Mouse (Mus musculus): Measurements from ENCODE around the gene Ankrd22.

DNA sequence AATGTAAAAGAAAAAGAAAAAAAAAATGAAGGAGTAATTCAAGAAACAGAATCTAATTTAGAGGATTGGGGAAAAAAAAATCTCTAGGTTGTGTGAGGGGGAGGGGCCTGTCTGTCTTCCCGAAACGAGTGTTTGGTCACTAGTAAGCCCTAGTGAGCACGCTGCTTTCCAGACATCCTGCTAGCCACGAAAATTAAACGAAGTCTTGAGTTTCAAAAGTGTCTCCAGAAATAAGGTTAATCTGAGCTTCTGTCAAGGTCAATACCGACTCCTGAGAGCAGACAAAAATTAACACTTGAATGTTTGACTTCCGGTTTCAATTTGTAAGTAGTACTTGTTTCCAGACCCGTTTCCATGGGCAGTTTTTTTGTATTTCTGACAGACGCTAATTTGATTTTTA lies 27.3 kb upstream of the Ankrd22 start:
- TF ChIP-seq POLR2A (IDR thresholded peaks at IDR 0.05; ENCODE audit: borderline replicate concordance, low read depth, low read length) (no peak), CTCF (IDR thresholded peaks at IDR 0.05; ENCODE audit: low read depth, low read length) (no peak)
